Mouse (Mus musculus) frontal cortex, adult 2 months (tissue): ENCODE measurements around the gene Pygm. TPM values are rescaled to one million over a fixed set of nuclear protein-coding genes. Genes with fewer than 3 reads are reported as not detected.

Source experiments
- DNase-seq, 2 experiments: peaks; one replicate each; pipeline ENCODE4 v3.0.0; 2022; ENCODE audit warnings: low spot score in 1 of 2; ENCODE audit errors: extremely low spot score in 1 of 2
- polyA plus RNA-seq: library from polyadenylated mRNA; depleted of rRNA; stranded (reverse); fragments of >200 nt; gene quantifications from 2 replicates; pipeline ENCODE4 v1.2.3, GENCODE M21; 2012

Pygm gene
- polyA plus RNA-seq, 1 experiment = 39.0 TPM

DNA sequence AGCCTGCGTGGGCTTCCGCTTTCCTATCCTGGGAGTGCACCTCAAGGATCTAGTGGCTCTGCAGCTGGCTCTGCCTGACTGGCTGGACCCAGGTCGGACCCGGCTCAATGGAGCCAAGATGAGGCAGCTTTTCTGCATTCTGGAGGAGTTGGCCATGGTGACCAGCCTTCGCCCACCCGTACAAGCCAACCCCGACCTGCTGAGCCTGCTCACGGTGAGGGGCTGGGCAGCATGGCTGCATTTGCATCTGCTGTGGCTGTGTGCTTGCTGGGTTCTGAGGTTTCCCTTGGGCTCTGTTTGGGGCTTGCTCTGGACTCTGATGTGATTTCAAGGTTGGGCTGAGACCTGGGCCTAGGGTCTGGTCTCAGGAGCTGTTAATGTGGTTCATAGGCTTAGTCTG, 22.9 kb downstream of the Pygm start:
- no peak for DNase-seq

GRCm38 (mm10) chr19:6407816-6408510, 23.8 kb downstream of the Pygm start:
- DNase-seq = no peak

DNA sequence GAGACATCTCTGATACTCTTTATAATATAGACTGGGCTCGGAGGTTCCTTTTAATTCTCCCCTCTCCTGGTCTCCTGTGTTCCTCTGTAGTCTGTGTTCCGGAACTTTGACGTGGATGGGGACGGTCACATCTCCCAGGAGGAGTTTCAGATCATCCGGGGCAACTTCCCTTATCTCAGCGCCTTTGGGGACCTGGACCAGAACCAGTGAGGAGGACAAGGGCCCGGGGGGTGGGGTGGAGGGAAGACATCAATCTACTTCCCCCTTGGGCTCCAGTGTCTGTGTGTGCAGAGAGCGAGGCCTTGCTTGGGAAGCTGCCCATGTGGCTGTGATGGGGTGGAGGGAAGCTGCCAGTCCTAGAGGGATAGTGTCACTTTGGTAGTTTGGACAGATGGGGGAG, 24.6 kb downstream of the Pygm start:
- DNase-seq = no peak

DNA sequence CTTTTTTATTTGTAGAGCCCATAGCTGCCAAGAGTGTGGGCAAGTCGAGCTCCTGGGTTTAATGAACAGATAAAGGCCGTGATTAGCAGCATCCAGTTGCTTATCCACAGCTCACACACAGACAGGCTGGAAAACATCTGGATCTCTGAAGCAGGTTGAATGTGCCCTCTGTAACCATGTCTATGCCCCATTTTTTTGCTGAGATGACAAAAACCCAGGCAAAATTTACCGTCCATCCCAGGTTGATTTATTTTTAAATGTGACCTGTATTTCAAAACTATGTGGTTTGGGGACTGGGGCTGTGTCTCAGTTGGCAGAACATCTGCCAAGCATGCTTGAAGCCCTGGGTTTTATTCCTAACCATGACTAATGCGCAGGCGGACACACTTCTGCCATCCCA, 25.0 kb downstream of the Pygm start:
- DNase-seq = no peak

DNA sequence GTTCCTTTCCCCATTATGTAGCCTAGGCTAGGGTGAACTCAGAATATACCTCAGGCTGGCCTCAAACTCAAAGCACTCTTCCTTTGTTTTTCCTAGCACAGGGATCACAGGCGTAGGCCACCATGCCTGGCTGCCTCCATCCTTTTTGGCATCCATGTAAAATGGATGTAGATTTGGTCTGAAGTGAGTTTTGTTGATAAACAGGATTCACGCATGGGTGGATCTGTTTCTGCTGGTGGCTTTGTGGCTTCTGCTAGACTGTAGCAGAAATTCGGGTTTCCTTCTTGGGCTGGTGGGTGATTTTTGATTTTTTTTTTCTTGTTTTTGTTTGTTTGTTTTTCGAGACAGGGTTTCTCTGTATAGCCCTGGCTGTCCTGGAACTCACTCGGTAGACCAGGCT, 25.7 kb downstream of the Pygm start:
- no peak for DNase-seq

GRCm38 (mm10) chr19:6412798-6413197, 28.6 kb downstream of the Pygm start:
- no peak for DNase-seq

DNA sequence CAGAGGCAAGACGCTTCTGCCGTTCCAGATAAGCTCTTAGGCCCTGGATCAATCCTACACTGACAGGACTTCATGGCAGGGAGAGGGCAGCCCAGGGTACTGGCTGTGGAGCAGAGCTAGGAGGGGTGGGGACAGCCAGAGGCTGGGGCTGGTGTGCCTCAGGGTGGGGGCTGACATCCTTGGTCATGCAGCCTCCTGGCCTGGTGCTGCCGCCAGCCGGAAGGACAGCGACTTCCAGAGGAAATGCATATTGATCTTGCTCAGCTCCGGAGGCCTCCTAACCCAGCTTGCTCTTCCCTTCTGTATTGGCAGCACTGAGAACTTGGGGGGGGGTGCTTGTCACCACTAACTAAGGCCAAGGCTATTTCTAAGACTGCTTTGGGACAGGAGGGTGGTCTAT, 31.3 kb downstream of the Pygm start:
- DNase-seq = no peak

DNA sequence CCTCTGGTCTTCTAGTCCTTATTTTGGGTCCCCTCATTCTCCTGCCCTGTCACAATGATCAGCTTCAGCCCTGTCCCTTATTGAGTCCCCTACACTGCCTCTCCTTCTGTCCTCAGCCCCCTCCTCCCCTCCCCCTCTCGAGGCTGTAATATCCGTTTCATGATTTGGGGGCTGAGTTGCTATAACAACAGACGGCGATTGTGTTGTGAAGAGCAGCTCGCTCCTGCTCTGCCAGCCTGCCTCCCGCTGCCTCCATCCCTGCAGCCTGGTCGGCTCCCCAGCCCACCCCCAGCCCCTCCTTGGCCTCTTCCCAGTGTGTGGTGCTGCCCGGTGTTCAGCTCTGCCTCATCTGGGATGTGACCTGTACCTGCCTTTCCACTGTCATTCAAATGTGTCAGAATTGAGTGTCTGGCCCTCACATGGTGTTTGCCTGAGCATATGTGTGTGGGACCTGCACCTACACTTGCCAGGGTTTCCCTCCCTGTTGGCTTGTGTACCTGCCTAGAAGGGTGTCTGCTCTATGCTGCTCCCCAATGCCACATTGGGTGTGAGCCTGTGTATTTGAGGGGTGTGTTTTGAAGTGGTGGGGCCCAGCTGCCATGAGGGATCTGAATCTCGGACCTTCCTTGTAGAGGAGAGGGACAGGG, 32.0 kb downstream of the Pygm start:
- DNase-seq = no peak

DNA sequence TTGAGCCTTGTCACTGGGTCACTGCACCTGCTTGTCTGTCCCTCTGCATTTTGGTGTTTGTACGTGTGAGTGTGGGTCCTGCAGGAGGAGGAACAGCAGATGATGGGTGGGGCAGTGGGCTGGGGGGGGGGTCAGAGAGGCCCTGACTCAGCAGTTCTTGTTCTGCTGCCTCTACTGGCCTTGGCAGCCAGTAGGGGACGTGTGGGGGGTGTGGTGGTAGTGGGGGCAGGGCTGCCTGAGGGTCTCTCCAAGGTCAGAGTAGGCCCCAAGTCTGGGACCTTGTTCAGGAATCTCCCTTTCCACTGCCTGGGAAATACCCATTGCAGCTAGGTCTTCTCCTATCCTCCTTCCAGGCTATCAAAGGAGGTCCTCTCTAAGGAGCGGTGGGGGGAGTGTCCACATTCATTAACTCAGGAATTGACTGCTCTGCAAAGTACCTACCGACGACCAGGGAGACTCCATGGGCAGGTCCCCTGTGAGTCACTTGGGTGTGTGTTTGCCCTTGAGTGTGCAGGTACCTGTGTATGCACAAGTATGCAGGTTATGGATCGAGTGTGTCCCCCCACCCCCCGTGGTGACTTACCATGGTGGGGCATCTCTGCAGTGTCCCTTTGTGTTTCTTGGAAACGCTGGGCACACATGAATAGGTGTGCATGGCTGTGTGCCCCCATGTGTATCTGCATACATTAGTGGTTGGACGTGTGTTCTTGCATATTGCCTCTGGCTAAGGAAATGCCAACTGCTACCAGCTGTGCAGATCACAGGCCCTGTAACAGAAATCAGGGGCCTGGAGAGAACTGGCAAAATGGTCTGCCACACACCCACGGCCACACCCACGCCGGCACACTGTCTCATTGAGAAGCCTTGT, 32.9 kb downstream of the Pygm start:
- no peak for DNase-seq

- peak; percentile 91 to 95 for DNase-seq
Observed at GRCm38 (mm10) chr19:6418233-6418879, 34.2 kb downstream of the Pygm start, which contains the start of gene Nrxn2. Gene Nrxn2 (plus strand): TSS chr19:6418731.

DNA sequence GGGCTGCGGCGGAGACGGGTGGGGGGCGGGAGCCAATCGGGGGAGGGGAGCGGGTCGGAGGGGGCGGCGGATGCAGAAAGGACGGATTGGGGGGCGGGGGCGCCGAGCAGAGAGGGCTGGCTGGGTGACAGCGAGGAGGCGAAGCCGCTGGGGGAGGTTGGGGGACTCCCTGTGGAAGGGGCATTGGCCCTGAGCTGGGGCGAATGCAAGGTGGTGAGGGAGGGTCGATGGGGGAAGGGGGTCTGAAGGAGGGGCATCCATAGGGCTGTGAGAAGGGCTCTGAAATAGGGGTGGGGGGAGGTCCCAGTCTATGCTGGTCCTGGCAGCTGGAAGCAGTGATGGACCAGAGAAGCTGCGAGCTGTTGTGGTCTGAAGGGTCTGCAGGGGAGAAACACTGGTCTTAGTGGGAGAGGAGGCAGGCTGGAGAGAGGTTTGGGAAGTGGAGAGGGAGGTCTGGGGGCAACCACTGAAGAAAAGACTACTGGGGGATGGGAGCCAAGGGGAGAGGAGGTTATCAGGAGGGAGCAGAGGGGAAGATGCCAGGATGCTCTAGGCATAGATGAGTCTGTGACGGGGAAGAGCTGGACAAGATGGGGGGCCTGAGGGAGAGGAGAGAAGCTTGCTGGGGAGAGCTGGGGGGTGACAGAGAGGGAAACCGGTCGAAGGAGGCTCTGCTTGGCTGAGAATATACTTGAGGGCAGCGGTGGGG, 34.9 kb downstream of the Pygm start:
- no peak for DNase-seq

- no peak for DNase-seq
Observed at GRCm38 (mm10) chr19:6419805-6420310, 35.7 kb downstream of the Pygm start.

DNA sequence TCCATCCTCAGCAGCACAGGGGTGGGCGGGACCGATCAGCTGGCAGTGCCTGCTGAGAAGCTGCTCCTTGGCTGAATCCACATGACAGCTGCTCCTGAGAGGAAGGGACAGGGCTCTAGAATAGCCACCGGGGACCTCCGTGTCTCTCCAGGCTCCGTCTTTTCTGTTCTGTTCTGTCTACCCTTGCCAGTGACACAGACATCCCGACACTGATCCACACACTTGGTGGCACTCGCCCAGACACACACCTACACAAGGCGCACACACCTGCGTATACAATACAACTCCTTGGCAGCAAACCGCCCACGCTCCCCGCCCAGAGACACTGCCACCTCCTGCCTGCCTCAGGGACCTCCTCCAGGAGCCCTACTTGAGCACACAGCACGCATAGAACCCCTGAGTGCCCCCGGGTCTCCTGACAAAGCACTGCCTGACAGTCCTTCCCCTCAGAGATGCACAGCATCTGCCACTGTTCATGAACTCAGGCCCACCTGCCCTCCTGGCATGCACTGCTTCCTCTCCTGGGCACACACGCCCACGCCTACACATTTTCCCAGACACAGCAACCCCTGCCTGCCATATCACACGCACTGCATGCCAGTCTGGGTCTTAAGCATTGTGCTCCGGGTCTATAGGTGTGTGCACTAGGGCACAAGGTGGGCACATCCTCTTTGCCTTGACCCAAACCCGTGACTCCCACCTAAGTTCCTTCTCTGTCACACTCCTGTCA, 36.4 kb downstream of the Pygm start:
- DNase-seq = peak in 1 of 2 experiments; percentile 74

DNA sequence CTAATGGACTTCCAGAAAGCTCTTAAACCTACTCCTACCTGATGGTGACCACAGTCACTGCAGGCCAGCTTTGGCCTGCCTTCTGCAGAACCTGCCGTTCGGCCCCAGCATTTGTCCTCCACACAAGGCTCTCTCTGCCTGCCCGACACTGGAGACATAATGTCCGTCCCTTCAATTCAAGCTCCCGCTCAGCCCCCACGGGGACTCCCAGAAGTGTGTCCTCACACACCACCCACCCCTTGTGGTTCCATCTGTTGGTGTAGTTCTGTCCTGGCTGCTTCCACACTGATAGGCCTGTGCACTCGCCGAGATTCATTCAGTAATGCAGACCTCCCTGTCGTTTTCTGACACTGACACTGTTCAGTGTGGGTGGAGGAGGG, 37.0 kb downstream of the Pygm start:
- peak; percentile 64 to 79 for DNase-seq

- no peak for DNase-seq
Observed at GRCm38 (mm10) chr19:6422014-6422413, 37.8 kb downstream of the Pygm start.

DNA sequence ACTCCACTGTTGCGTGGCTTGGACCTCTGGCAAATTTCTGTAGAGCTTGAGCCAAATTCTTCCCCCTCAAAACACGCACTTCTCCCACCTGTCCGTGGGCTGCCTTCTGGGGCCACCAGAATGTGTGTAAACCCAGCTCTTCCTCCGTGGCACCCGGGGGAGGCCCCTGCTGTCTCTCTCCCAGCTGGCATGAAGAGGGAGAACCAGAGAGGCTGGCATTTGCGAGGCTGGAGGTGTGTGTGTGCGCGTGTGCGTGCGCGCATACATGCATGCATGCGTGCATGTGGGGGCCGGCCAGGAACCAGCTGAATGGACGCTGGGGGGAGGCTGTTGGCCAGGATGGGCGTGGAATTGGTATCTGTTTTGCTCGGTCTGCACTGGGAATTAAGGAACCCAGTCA, 39.0 kb downstream of the Pygm start:
- DNase-seq = peak in 1 of 2 experiments; percentile 83

- no peak for DNase-seq
Observed at GRCm38 (mm10) chr19:6424137-6424881, 40.1 kb downstream of the Pygm start.

- DNase-seq = no peak
Observed at GRCm38 (mm10) chr19:6425595-6425994, 41.4 kb downstream of the Pygm start.
